Mouse (Mus musculus): ENCODE results near the gene A230072I06Rik. TPM values are rescaled to one million over a fixed set of nuclear protein-coding genes. Genes with fewer than 3 reads are reported as not detected.

Gene A230072I06Rik
- polyA plus RNA-seq, 1 experiment from 2014 or later = not detected

DNA sequence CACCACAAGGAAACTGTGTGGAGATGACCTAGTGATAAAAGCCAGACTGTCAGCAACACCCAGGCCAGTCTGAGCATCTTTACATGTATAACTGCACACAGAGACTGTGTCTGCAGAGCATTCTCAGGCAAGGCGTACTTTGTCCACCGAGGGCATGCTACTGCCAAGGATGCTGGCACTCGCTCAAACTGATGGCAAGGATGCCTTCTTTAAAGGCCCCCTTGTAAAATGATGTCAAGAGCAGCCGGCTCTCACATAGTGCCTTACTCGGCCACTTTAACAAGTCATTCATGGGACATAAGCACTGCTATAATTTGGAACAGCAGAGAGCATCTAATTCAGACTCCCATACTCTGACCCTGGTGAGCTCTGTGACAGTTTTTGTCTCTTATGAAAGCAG is 36.6 kb downstream of the A230072I06Rik start:
- DNase-seq (ENCODE audit: low spot score) (no peak), ATAC-seq (ENCODE audit: low FRiP score) (peak; percentile 32; the same call in 1 of the 2 replicates)
- Histone ChIP-seq H3K27ac (no peak overlapping the region), H3K4me2 (replicated peaks) (no peak overlapping the region), H3K36me3 (replicated peaks; ENCODE audit: control insufficient read depth, insufficient read depth) (no peaks in the 10 kb centered on the region), H3K9me3 (ENCODE audit: control insufficient read depth, low read length) (no peaks in the 10 kb centered on the region), H3K4me1 (replicated peaks; ENCODE audit: control insufficient read depth, insufficient read depth, low read length) (peaks cover 29% of the 10 kb centered on the region), H3K4me3 (replicated peaks; ENCODE audit: low read length) (no peak overlapping the region), H3K9ac (no peak overlapping the region), H3K27me3 (ENCODE audit: control insufficient read depth, insufficient read depth, low read length) (peaks cover 41% of the 10 kb centered on the region)
- WGBS = 51% methylated on average over 5 of the region's 5 CpGs

DNA sequence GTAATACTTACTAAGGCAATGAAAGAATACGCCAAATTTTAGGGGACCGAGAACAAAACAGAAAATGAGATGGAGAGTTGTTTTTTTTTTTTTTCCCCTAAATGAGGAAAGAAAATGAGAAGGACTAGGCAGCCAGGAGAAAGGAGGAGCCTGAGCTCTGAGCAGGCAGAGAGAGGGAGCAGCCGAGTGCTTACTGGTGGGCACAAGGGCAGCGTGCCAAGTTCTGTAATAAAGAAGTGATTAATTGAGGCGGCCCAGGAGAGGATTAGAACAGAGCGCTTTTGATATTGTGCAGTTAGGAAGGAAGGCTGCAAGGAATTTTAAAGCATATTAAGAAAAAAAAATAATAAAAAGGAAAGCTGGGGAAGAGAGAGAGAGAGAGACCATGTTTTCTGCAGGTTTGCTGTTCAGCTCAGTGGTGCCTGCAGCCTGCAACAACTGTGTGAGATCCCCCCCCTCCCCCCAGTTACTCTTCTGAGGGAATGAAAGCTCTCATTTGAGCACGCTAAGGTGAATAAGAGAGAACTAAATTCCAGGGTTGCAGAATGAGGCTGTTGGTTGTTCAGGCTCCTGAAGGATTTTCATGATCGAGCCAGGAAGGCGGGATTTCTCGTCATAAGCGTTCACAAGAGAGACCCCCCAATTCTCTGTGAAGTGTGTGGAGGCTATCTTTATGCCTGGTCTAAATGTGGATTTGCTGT is 41.3 kb downstream of the A230072I06Rik start:
- Histone ChIP-seq H3K9me3 (ENCODE audit: control insufficient read depth, low read length) (no peaks in the 10 kb centered on the region), H3K9ac (no peak overlapping the region), H3K36me3 (replicated peaks; ENCODE audit: control insufficient read depth, insufficient read depth) (no peaks in the 10 kb centered on the region), H3K4me3 (replicated peaks; ENCODE audit: low read length) (no peak overlapping the region), H3K27ac (peak overlapping the region; percentile 63), H3K4me2 (replicated peaks) (peak overlapping the region; percentile 10; the same call in 1 of the 2 replicates), H3K27me3 (ENCODE audit: control insufficient read depth, insufficient read depth, low read length) (peaks cover 78% of the 10 kb centered on the region), H3K4me1 (replicated peaks; ENCODE audit: control insufficient read depth, insufficient read depth, low read length) (peaks cover 22% of the 10 kb centered on the region)
- peak; percentile 78; the same call in 1 of the 2 replicates for ATAC-seq (ENCODE audit: low FRiP score)
- DNase-seq (ENCODE audit: low spot score) = peak; percentile 79
- 39% methylated on average over 11 of the region's 11 CpGs for WGBS

DNA sequence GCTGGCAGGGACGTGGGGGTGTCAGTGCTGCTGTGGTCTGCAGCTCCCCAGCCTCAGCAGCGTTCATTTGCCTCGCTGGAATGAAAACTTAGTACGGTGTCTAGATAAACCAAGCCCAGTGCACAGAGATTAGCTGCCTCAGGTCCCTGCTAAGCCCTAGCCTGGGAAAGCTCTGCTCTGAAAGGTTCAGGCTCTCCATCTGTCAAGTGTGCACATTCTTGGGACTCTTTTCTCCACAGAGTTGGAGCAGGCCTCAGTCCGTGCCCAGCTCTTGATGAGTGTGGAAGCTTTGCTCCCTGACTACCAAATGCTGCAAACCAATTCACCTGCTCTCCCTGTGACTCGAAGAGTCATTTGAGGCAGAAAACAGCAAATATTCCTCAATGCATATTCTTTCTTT is 43.5 kb downstream of the A230072I06Rik start:
- Histone ChIP-seq H3K9ac (no peak overlapping the region), H3K4me2 (replicated peaks) (no peak overlapping the region), H3K27ac (no peak overlapping the region), H3K4me3 (replicated peaks; ENCODE audit: low read length) (no peak overlapping the region), H3K9me3 (ENCODE audit: control insufficient read depth, low read length) (no peaks in the 10 kb centered on the region), H3K36me3 (replicated peaks; ENCODE audit: control insufficient read depth, insufficient read depth) (no peaks in the 10 kb centered on the region), H3K4me1 (replicated peaks; ENCODE audit: control insufficient read depth, insufficient read depth, low read length) (peaks cover 34% of the 10 kb centered on the region), H3K27me3 (ENCODE audit: control insufficient read depth, insufficient read depth, low read length) (peaks cover 59% of the 10 kb centered on the region)
- no peak for DNase-seq (ENCODE audit: low spot score)
- 70% methylated on average over 6 of the region's 6 CpGs for WGBS
- ATAC-seq (ENCODE audit: low FRiP score) = no peak

DNA sequence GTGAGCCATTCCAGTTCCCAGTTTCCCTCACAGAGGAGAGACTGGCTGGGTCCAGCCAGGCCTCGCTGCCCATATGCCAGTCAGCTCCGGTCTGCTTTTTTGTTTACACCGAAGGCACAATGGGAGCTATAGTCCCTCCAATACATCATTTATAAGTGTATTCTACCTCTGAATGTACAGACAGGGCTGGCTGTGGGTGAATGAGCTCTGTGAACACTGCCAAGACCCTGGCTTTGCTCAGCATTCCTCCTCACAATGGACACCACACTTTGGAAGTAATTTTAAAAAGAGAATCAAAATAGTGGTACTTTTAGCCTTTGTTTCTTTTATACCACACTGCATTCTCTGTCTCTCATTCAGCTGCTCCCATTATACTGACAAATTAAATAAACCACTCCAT is 44.6 kb downstream of the A230072I06Rik start:
- peak; percentile 5; the same call in 1 of the 2 replicates for ATAC-seq (ENCODE audit: low FRiP score)
- 41% methylated on average over 3 of the region's 3 CpGs for WGBS
- no peak overlapping the region for H3K27ac ChIP-seq
- no peaks in the 10 kb centered on the region for H3K9me3 ChIP-seq (ENCODE audit: control insufficient read depth, low read length)
- H3K4me2 ChIP-seq (replicated peaks) = no peak overlapping the region
- peaks cover 46% of the 10 kb centered on the region for H3K4me1 ChIP-seq (replicated peaks; ENCODE audit: control insufficient read depth, insufficient read depth, low read length)
- H3K27me3 ChIP-seq (ENCODE audit: control insufficient read depth, insufficient read depth, low read length) = peaks cover 48% of the 10 kb centered on the region
- DNase-seq (ENCODE audit: low spot score) = no peak
- no peak overlapping the region for H3K9ac ChIP-seq
- no peak overlapping the region for H3K4me3 ChIP-seq (replicated peaks; ENCODE audit: low read length)
- no peaks in the 10 kb centered on the region for H3K36me3 ChIP-seq (replicated peaks; ENCODE audit: control insufficient read depth, insufficient read depth)

DNA sequence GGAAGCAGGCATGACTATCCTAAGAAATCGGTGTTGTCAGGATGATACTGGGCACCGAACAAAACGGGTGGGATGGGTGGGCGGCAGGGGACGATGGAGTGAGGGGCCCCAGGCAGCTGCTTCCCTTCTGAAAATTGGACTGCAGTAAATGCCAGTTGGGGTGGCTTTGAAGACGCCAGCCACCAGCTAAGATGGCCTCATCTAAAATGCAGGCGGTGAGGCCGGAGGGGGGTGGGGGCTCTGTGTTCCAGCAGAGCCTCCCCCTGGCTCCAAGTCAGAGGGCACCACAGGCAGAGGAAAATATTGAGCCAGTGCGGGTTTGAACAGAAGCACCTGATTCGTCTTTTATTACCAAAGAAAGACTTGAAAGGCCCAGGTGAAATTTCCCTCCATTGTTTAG is 45.9 kb downstream of the A230072I06Rik start:
- Histone ChIP-seq H3K36me3 (replicated peaks; ENCODE audit: control insufficient read depth, insufficient read depth) (no peaks in the 10 kb centered on the region), H3K27ac (0 out of 2 replicates have a peak overlapping the region, but pooled peaks have one; percentile 4), H3K4me1 (replicated peaks; ENCODE audit: control insufficient read depth, insufficient read depth, low read length) (peaks cover 48% of the 10 kb centered on the region), H3K9ac (no peak overlapping the region), H3K4me3 (replicated peaks; ENCODE audit: low read length) (peak overlapping the region; percentile 6), H3K9me3 (ENCODE audit: control insufficient read depth, low read length) (no peaks in the 10 kb centered on the region), H3K4me2 (replicated peaks) (peak overlapping the region; percentile 16; the same call in 1 of the 2 replicates), H3K27me3 (ENCODE audit: control insufficient read depth, insufficient read depth, low read length) (peaks cover 48% of the 10 kb centered on the region)
- ATAC-seq (ENCODE audit: low FRiP score) = no peak
- 16% methylated on average over 10 of the region's 10 CpGs for WGBS
- no peak for DNase-seq (ENCODE audit: low spot score)

DNA sequence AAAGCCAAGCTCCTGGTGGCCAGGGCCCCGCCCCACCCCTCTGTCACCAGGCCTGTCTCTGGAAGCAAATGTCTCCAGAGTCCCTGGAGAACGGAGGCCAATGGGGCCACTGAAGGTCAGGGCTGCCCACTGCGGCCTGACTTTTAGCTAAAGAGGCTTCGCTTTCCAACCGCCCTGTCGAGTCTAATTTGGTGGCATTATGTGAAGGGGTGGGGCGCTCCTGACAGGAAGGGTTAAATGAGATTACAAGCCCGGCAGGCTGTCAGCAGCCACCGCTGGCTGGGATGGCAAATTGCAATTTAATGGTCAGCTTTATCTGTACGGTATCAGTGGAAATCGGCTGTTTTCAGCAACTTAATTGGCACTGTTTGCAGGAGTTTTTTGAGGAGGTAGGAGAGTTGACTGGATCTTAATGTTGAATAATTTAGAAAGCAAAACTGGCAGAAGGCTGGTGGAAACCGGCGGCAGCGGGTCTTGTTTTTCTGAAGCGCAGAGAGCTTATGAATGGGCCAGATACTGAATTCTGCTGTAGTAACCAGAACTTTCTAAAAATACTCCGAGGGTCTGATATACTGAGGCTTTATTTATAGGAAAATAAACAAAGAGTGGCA is 46.5 kb downstream of the A230072I06Rik start:
- no peak for ATAC-seq (ENCODE audit: low FRiP score)
- Histone ChIP-seq H3K9me3 (ENCODE audit: control insufficient read depth, low read length) (no peaks in the 10 kb centered on the region), H3K9ac (0 out of 2 replicates have a peak overlapping the region, but pooled peaks have one; percentile 21), H3K27ac (peak overlapping the region; percentile 4; the same call in 1 of the 2 replicates), H3K4me2 (replicated peaks) (peak overlapping the region; percentile 16), H3K27me3 (ENCODE audit: control insufficient read depth, insufficient read depth, low read length) (peaks cover 54% of the 10 kb centered on the region), H3K4me1 (replicated peaks; ENCODE audit: control insufficient read depth, insufficient read depth, low read length) (peaks cover 42% of the 10 kb centered on the region), H3K4me3 (replicated peaks; ENCODE audit: low read length) (peak overlapping the region; percentile 6), H3K36me3 (replicated peaks; ENCODE audit: control insufficient read depth, insufficient read depth) (no peaks in the 10 kb centered on the region)
- 14% methylated on average over 16 of the region's 16 CpGs for WGBS
- DNase-seq (ENCODE audit: low spot score) = no peak

DNA sequence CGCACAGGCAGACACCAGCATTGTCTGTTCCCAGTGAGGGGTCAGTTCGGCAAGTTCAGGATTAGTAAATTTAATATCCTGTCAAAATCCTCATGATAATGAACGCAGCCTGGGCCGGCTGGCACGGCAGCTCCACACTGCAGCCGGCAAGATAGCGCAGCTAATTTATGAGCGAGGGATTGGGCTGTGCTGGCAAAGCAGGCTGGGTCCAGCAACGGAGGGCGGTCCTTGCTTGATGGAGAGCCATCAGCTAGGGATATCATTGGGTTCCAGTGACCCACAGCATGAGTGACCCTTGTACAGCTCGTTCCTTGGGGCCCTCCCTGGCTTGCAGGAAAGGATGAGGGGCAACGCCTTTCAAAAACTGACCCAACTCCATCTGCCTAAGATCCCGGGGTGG is 48.6 kb downstream of the A230072I06Rik start:
- no peak for ATAC-seq (ENCODE audit: low FRiP score)
- peaks cover 39% of the 10 kb centered on the region for H3K4me1 ChIP-seq (replicated peaks; ENCODE audit: control insufficient read depth, insufficient read depth, low read length)
- no peak for DNase-seq (ENCODE audit: low spot score)

DNA sequence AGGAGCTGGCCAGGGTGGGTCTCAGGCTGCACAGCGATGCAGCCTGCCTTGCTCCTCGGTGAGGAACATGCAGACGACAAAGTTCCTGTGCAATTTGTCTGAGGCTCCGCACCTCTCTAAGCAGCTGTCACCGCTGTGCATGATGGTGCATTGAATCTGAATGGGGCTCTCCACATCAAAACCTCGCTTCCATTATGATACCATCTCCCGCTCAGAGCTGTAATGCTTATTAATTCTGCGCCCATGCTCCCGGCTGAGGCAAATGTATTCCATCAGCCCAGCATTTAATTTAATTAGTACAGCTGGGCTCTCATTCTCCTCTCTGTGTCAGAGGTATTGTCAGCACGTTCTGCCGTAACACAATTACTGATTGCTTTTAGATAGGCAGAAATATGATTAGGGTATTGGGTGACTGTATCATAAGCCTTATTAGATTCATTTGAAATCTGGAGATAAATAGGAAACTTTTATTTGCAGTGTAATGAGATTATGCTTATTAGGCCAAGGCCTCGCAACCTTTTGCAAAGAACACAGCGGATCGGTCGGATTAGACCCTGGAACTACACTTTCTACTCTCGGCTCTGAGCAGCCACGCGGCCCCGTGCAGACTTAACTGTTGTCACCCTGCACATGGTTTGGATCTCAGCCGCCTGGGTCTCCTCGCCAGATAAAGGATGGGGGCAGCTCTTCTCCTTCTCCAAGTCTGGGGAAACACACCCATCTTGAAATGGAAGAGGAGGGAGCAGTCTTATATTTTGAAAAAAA is 49.3 kb downstream of the A230072I06Rik start:
- DNase-seq (ENCODE audit: low spot score) (no peak), ATAC-seq (ENCODE audit: low FRiP score) (peak; percentile 52)
- 27% methylated on average over 21 of the region's 21 CpGs for WGBS
- Histone ChIP-seq H3K36me3 (replicated peaks; ENCODE audit: control insufficient read depth, insufficient read depth) (no peaks in the 10 kb centered on the region), H3K9me3 (ENCODE audit: control insufficient read depth, low read length) (no peaks in the 10 kb centered on the region), H3K9ac (peak overlapping the region; percentile 40), H3K4me1 (replicated peaks; ENCODE audit: control insufficient read depth, insufficient read depth, low read length) (peaks cover 39% of the 10 kb centered on the region), H3K4me2 (replicated peaks) (peak overlapping the region; percentile 39), H3K27ac (peak overlapping the region; percentile 53), H3K27me3 (ENCODE audit: control insufficient read depth, insufficient read depth, low read length) (peaks cover 53% of the 10 kb centered on the region), H3K4me3 (replicated peaks; ENCODE audit: low read length) (no peak overlapping the region)

More for the DNA sequence above, 48.6 kb downstream of the A230072I06Rik start:
- no peak overlapping the region for H3K4me3 ChIP-seq (replicated peaks; ENCODE audit: low read length)
- H3K4me2 ChIP-seq (replicated peaks) = peak overlapping the region; percentile 39
- H3K27ac ChIP-seq = peak overlapping the region; percentile 53; the same call in 1 of the 2 replicates
- H3K9ac ChIP-seq = peak overlapping the region; percentile 40
- peaks cover 56% of the 10 kb centered on the region for H3K27me3 ChIP-seq (ENCODE audit: control insufficient read depth, insufficient read depth, low read length)
- no peaks in the 10 kb centered on the region for H3K9me3 ChIP-seq (ENCODE audit: control insufficient read depth, low read length)
- 20% methylated on average over 13 of the region's 13 CpGs for WGBS
- no peaks in the 10 kb centered on the region for H3K36me3 ChIP-seq (replicated peaks; ENCODE audit: control insufficient read depth, insufficient read depth)

DNA sequence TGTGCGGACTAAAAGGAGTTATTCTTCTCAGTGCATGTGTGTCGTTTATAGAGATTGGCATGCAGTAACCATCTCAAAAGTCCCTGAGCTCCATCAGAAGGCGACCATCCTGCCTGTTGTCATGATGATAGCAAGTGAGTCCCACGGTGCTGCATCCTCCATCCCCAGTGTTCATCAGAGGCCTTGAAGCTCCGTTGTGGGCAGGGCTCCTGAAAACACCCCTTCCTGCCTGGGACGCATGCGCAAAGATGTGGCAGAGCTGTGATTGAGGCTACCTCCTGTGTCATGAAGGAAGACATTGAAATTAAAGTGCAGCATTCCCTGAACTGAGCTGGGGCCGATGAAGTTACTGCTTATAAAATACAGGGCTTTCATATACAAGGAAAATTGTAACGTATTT is 49.9 kb downstream of the A230072I06Rik start:
- 63% methylated on average over 9 of the region's 9 CpGs for WGBS
- Histone ChIP-seq H3K27ac (peak overlapping the region; percentile 44; the same call in 1 of the 2 replicates), H3K27me3 (ENCODE audit: control insufficient read depth, insufficient read depth, low read length) (peaks cover 47% of the 10 kb centered on the region), H3K4me1 (replicated peaks; ENCODE audit: control insufficient read depth, insufficient read depth, low read length) (peaks cover 39% of the 10 kb centered on the region), H3K9ac (no peak overlapping the region), H3K4me3 (replicated peaks; ENCODE audit: low read length) (no peak overlapping the region), H3K36me3 (replicated peaks; ENCODE audit: control insufficient read depth, insufficient read depth) (no peaks in the 10 kb centered on the region), H3K4me2 (replicated peaks) (peak overlapping the region; percentile 39; the same call in 1 of the 2 replicates), H3K9me3 (ENCODE audit: control insufficient read depth, low read length) (no peaks in the 10 kb centered on the region)
- DNase-seq (ENCODE audit: low spot score) (no peak), ATAC-seq (ENCODE audit: low FRiP score) (no peak)

Data from hindbrain, embryonic 14.5 days (tissue).